Mouse (Mus musculus) v-Abl transformed pro-B cells (cell line): Measurements from ENCODE around the gene Olfr222.

Experiments
- in situ Hi-C, 2 experiments: fragments of 400-800 bp; cut with MboI; formaldehyde crosslinking; loops; one replicate each; pipeline ENCODE4 v1.15.1; 2025; ENCODE audit not compliant: unreplicated experiment in 2 of 2

Gene Olfr222

GRCm38 (mm10) chr11:59543376-59543775 is 32.7 kb downstream of the Olfr222 start:
- in situ Hi-C loops, result no loop called here

- in situ Hi-C loops, result no loop called here
Measured at GRCm38 (mm10) chr11:59542442-59542841, 33.6 kb downstream of the Olfr222 start.

- in situ Hi-C loops, result no loop called here
Measured at GRCm38 (mm10) chr11:59541324-59541723, 34.7 kb downstream of the Olfr222 start, which contains the start of gene Nlrp3. TSS of gene Nlrp3 (plus strand) at chr11:59541568.

GRCm38 (mm10) chr11:59540123-59540522 is 35.9 kb downstream of the Olfr222 start:
- in situ Hi-C loops, result no loop called here

GRCm38 (mm10) chr11:59538387-59538786 is 37.6 kb downstream of the Olfr222 start:
- in situ Hi-C loops, result no loop called here

- in situ Hi-C loops, result no loop called here
Measured at GRCm38 (mm10) chr11:59537218-59538130, 38.6 kb downstream of the Olfr222 start.

- in situ Hi-C loops, result no loop called here
Measured at GRCm38 (mm10) chr11:59531562-59531961, 44.5 kb downstream of the Olfr222 start.

- in situ Hi-C loops, result no loop called here
Measured at GRCm38 (mm10) chr11:59530870-59531535, 45.0 kb downstream of the Olfr222 start.

- in situ Hi-C loops, result no loop called here
Measured at GRCm38 (mm10) chr11:59530221-59530620, 45.8 kb downstream of the Olfr222 start.

- in situ Hi-C loops, result loop anchor here (5.0 to 10.0 kb wide), 3 partner anchors 41 to 218 kb away; no protein-coding TSS in a partner anchor
Measured at GRCm38 (mm10) chr11:59526472-59527080, 49.5 kb downstream of the Olfr222 start, which contains the start of gene Zkscan17. TSS of gene Zkscan17 (minus strand) at chr11:59526751.

- in situ Hi-C loops, result loop anchor here (5.0 to 10.0 kb wide), 3 partner anchors 42 to 220 kb away; no protein-coding TSS in a partner anchor
Measured at GRCm38 (mm10) chr11:59525237-59525636, 50.8 kb downstream of the Olfr222 start.

- in situ Hi-C loops, result loop anchor here (10.0 kb wide), 2 partner anchors 211 to 221 kb away; no protein-coding TSS in a partner anchor
Measured at GRCm38 (mm10) chr11:59524150-59524549, 51.9 kb downstream of the Olfr222 start.
